Mouse (Mus musculus) heart, embryonic 14.5 days (tissue): Measurements from ENCODE around the gene Mrpl32. TPM values are rescaled to one million over a fixed set of nuclear protein-coding genes. Genes with fewer than 3 reads are reported as not detected.

ENCODE experiments used
- ATAC-seq: fragments of 200-750 bp; cut with Nextera tagmentation; 2 replicates; pipeline ENCODE4 v1.8.0; 2017; ENCODE audit warnings: low read depth, moderate TSS enrichment; ENCODE audit not compliant: insufficient number of reproducible peaks, insufficient read depth, low FRiP score
- H3K27ac ChIP-seq, 2 experiments: fragments of 200-500 bp in 1 of 2; fragments of 300-500 bp in 1 of 2; sonication (generic) in 1 of 2; replicated peaks in 1 of 2; 2 replicates each; pipeline ENCODE4 v1.5.1; 2012 to 2014; ENCODE audit warnings: low read depth in 2 of 2, low read length in 2 of 2, control low read depth in 1 of 2, mild to moderate bottlenecking in 1 of 2, mixed read lengths in 1 of 2; ENCODE audit not compliant: control insufficient read depth in 1 of 2, insufficient read depth in 1 of 2
- H3K27me3 ChIP-seq: fragments of 300-500 bp; sonication (generic); 2 replicates; pipeline ENCODE4 v1.6.1; 2014; ENCODE audit warnings: mild to moderate bottlenecking, low read length, control low read depth; ENCODE audit not compliant: control insufficient read depth, insufficient read depth
- H3K36me3 ChIP-seq: fragments of 300-500 bp; sonication (generic); 2 replicates; pipeline ENCODE4 v1.6.1; 2014; ENCODE audit warnings: mild to moderate bottlenecking, control low read depth, low read length, mixed read lengths; ENCODE audit not compliant: control insufficient read depth, insufficient read depth
- H3K4me1 ChIP-seq, 2 experiments: fragments of 200-500 bp in 1 of 2; fragments of 300-500 bp in 1 of 2; sonication (generic) in 1 of 2; 2 replicates each; pipeline ENCODE4 v1.6.1; 2012 to 2014; ENCODE audit warnings: low read length in 2 of 2, control low read depth in 1 of 2, mixed read lengths in 1 of 2; ENCODE audit not compliant: control insufficient read depth in 2 of 2, insufficient read depth in 2 of 2
- H3K4me2 ChIP-seq: fragments of 300-500 bp; sonication (generic); 2 replicates; pipeline ENCODE4 v1.6.1; 2014; ENCODE audit warnings: mild to moderate bottlenecking, low read length
- H3K4me3 ChIP-seq, 2 experiments: fragments of 200-500 bp in 1 of 2; fragments of 300-500 bp in 1 of 2; sonication (generic) in 1 of 2; 2 replicates each; pipeline ENCODE4 v1.5.1; 2012 to 2014; ENCODE audit warnings: low read length in 2 of 2, mild to moderate bottlenecking in 2 of 2, control low read depth in 1 of 2, low read depth in 1 of 2, moderate library complexity in 1 of 2; ENCODE audit not compliant: control insufficient read depth in 1 of 2, insufficient read depth in 1 of 2
- H3K9ac ChIP-seq: fragments of 300-500 bp; sonication (generic); 2 replicates; pipeline ENCODE4 v1.6.1; 2014; ENCODE audit warnings: mild to moderate bottlenecking, low read length
- H3K9me3 ChIP-seq: fragments of 300-500 bp; sonication (generic); 2 replicates; pipeline ENCODE4 v1.6.1; 2016; ENCODE audit warnings: low read length, control low read depth; ENCODE audit not compliant: control insufficient read depth
- WGBS: fragments of 180-500 bp; shearing (Covaris S2); extraction: QIAGEN DNeasy Blood & Tissue Kit; methylation state at CpG from one replicate; pipeline ENCODE4 v1.1.7; 2014; 5-methylcytosine and 5-hydroxymethylcytosine counted together
- polyA plus RNA-seq: library from polyadenylated mRNA; unstranded; fragments of >200 nt; fragmentation: Nextera tagmentation; extraction: Ambion mirVana; gene quantifications from 2 replicates; pipeline ENCODE4 v1.2.1, GENCODE M21; 2014

Mrpl32 gene
- polyA plus RNA-seq: 111 and 115 TPM in 2 replicates

DNA sequence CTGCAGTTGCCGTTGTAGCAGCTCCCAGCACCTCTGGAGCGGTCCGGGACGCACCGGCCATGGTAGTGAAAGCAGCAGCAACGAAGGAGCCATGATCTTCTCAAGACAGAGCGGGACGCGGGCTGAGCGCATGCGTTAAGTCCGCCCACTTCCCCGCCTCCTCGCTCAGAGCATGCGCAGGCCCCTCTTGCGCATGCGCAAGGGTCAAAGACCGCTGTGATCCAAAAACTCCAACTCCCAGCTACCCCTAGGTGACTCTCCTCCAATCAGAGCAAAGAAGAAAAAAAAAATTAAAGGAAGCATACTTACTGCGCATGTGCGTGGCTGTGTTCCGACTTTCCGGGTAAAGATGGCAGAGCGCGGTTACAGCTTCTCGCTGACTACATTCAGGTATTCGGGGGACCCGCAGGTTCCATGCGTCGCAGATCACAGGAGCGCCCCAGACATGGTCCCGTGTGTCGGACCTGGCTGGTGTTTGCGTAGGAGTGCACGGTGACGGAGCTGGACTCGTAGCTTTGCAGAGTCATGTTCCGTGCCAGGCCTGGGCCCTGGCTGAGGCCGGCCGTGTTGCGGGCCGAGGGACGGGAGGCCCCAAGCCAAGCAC is at the start of gene Mrpl32, which contains the start of gene Psma2:
Mrpl32 (minus strand) TSS at position 240 of the 604 bp plus-strand sequence.
Psma2 (plus strand) TSS at position 315 of the 604 bp plus-strand sequence.
- WGBS: 0% methylated on average over 42 of the region's 42 CpGs
- Histone ChIP-seq H3K4me2 (peak within 1 kb of the TSS; percentile 84), H3K9ac (peak within 1 kb of the TSS; percentile 88), H3K27me3 (no peaks in the 10 kb centered on the region), H3K36me3 (peaks cover 43% of the 10 kb centered on the region), H3K4me3 (peak within 1 kb of the TSS; percentile 81 to 100), H3K4me1 (peaks cover 0 to 6% of the 10 kb centered on the region in 2 experiments; a peak in 2 of 4 replicates), H3K9me3 (no peaks in the 10 kb centered on the region), H3K27ac (peak within 1 kb of the TSS; percentile 30 to 80)
- peak; percentile 100 for ATAC-seq

GRCm38 (mm10) chr13:14649301-14649700 is 36.3 kb upstream of the Mrpl32 start:
- Histone ChIP-seq H3K27ac (no peak overlapping the region), H3K4me2 (no peak overlapping the region), H3K4me1 (no peaks in the 10 kb centered on the region), H3K27me3 (no peaks in the 10 kb centered on the region), H3K36me3 (no peaks in the 10 kb centered on the region), H3K9ac (no peak overlapping the region), H3K9me3 (no peaks in the 10 kb centered on the region), H3K4me3 (no peak overlapping the region)
- ATAC-seq: no peak
- 24% methylated on average over 1 of the region's 1 CpGs for WGBS

DNA sequence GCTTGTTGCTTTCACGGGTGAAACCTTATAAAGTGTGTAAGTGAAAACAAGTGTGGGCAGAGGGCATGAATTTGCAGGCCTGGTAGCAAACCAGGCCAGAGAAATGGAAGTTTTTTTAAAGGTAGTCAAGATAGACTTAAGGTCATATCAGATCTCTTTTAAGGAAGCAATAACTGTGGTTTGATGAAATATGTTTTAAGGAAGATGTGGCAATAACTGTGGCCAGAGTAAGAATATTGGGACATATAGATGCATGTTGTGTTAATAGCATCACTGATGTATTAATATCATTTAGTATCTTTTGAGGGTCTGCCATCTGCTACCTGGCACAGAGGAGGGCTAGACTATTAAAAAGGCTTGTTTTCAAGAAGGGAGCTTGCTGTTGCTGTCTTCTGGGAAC is 27.0 kb upstream of the Mrpl32 start:
- Histone ChIP-seq H3K4me1 (peaks cover 0 to 3% of the 10 kb centered on the region in 2 experiments; a peak in 1 of 4 replicates), H3K9ac (no peak overlapping the region), H3K9me3 (no peaks in the 10 kb centered on the region), H3K4me2 (no peak overlapping the region), H3K27ac (no peak overlapping the region), H3K27me3 (no peaks in the 10 kb centered on the region), H3K36me3 (peaks cover 37% of the 10 kb centered on the region), H3K4me3 (no peak overlapping the region)
- WGBS: 59% methylated on average over 1 of the region's 1 CpGs
- ATAC-seq: no peak

- under 1% methylated on average over 29 of the region's 29 CpGs for WGBS
- peak; percentile 94 for ATAC-seq
- Histone ChIP-seq H3K27ac (peak within 1 kb of the TSS; percentile 50 to 72), H3K4me3 (peak within 1 kb of the TSS; percentile 62 to 70), H3K36me3 (peaks cover 32% of the 10 kb centered on the region), H3K9ac (peak within 1 kb of the TSS; percentile 79), H3K27me3 (no peaks in the 10 kb centered on the region), H3K4me2 (peak within 1 kb of the TSS; percentile 71), H3K9me3 (no peaks in the 10 kb centered on the region), H3K4me1 (peaks cover 0 to 2% of the 10 kb centered on the region in 2 experiments; a peak in 2 of 4 replicates)
Measured at GRCm38 (mm10) chr13:14629726-14630641, 17.0 kb upstream of the Mrpl32 start, which contains the start of gene AW209491. Gene AW209491 (plus strand): TSS chr13:14630154.

DNA sequence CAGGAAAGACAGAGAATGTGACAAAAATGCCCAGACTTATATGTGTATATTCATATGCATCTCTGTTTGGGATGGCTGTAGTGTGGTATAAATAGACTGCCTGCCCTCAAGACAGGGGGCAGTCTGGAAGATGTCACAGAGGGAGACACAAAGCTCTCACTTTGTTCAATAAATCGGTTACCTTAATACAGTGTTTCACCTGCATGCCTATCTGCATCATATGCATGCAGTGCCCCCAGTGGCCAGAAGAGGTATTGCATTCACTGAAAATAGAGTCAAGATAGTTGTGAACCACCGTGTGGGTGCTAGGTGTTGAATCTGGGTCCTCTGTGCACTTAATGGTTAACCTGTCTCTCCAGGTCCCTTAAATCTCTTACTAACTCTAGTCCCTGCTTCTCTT is 5.8 kb upstream of the Mrpl32 start:
- 30% methylated on average over 2 of the region's 2 CpGs for WGBS
- Histone ChIP-seq H3K36me3 (peaks cover 69% of the 10 kb centered on the region), H3K4me3 (no peak overlapping the region), H3K9me3 (no peaks in the 10 kb centered on the region), H3K27ac (no peak overlapping the region), H3K9ac (no peak overlapping the region), H3K27me3 (no peaks in the 10 kb centered on the region), H3K4me2 (no peak overlapping the region), H3K4me1 (no peaks in the 10 kb centered on the region)
- no peak for ATAC-seq

GRCm38 (mm10) chr13:14613553-14613952 is 588 bp upstream of the Mrpl32 start:
- Histone ChIP-seq H3K9me3 (no peaks in the 10 kb centered on the region), H3K4me3 (peak overlapping the region; percentile 81 to 96), H3K4me1 (peaks cover 0 to 6% of the 10 kb centered on the region in 2 experiments; a peak in 2 of 4 replicates), H3K36me3 (peaks cover 46% of the 10 kb centered on the region), H3K27ac (peak overlapping the region; percentile 30 to 38; a peak in 3 of 4 replicates), H3K27me3 (no peaks in the 10 kb centered on the region), H3K4me2 (peak overlapping the region; percentile 84), H3K9ac (peak overlapping the region; percentile 88)
- WGBS: 1% methylated on average over 9 of the region's 9 CpGs
- ATAC-seq: no peak

- H3K27me3 ChIP-seq: no peaks in the 10 kb centered on the region
- peak; percentile 42; the same call in 1 of the 2 replicates for ATAC-seq
- peak overlapping the region; percentile 29 to 80; a peak in 3 of 4 replicates for H3K27ac ChIP-seq
- peaks cover 38% of the 10 kb centered on the region for H3K36me3 ChIP-seq
- H3K9ac ChIP-seq: peak overlapping the region; percentile 80
- H3K4me1 ChIP-seq: peaks cover 0 to 6% of the 10 kb centered on the region in 2 experiments; a peak in 2 of 4 replicates
- WGBS: 5% methylated on average over 10 of the region's 10 CpGs
- H3K4me2 ChIP-seq: peak overlapping the region; percentile 76
- no peaks in the 10 kb centered on the region for H3K9me3 ChIP-seq
- H3K4me3 ChIP-seq: peak overlapping the region; percentile 81 to 100
Measured at GRCm38 (mm10) chr13:14612463-14612862, 502 bp downstream of the Mrpl32 start.
